Mouse (Mus musculus): ENCODE measurements around the gene Plpp6.

Plpp6 gene

DNA sequence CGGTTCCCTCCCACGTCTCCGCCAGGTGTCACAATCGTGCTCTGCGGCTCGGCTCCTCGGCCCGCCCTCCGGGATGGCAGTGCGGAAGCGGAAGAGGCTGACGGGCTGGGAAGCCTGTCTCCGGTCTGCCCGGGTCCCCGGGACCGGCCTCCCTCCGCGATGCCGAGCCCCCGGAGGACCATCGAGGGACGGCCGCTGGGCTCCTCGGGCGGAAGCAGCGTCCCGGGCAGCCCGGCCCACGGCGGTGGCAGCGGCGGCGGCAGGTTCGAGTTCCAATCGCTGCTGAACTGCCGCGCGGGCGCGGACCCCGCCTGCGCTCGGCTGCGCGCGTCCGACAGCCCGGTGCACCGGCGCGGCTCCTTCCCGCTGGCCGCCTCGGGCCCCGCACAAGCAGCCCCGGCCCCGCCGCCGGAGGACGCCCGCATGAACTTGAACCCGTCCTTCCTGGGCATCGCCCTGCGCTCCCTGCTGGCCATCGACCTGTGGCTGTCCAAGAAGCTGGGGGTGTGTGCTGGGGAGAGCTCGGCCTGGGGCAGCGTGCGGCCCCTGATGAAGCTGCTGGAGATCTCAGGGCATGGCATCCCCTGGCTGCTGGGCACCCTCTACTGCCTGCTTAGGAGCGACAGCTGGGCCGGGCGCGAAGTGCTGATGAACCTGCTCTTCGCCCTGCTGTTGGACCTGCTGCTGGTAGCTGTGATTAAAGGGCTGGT is at the start of gene Plpp6:
TSS of gene Plpp6 (plus strand) at position 112 of the 710 bp plus-strand sequence.
- peak; percentile 84 to 90 for DNase-seq

DNA sequence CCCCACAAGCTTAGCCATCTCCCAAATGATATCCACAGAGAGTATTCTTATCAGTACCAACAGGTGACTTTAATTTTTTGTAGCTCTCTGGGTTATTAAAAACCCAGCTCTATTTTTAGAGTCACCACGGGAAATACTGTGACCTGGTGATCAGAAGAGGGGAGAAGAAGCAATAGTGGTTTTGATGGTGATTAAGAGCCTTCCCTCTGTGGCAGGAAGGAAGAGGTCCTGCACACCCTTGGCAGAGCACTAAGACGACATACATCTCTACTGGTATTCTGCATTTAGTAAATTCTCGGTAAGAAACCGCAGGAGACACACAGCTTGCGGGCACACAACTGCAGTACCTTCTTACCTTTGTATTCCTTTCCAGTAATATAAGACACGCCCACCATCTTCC is 49.2 kb upstream of the Plpp6 start:
- DNase-seq, result no peak

DNA sequence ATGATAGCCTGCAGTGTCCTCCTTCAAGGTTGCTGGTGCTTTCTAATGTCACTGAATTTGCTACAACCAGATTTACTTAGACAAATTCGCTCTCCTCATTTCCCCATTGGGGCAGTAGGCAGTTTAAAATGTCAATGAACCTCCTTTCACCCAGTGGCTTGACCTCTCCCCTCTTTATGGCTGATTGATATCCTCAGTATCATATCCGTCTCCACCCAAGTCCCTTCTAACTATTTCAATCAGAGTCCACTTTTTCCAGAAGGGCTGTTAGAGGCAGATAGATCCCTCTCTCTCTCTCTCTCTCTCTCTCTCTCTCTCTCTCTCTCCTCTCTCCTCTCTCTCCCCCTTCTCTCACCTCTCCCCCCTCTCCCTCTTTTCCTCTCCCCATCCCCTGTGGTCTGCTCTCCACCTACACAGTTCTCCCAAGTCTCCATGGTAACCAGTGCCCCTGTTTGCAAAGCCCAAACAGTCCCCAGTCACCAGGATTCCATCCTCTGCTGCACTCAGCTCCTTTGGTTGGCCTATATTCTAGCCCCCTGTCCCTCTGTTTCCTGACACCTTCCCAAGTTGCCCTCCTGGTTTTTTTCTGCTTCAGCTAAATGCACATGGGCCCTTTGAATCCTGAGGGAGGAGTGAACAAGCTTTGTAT is 48.0 kb upstream of the Plpp6 start:
- DNase-seq, result no peak

DNA sequence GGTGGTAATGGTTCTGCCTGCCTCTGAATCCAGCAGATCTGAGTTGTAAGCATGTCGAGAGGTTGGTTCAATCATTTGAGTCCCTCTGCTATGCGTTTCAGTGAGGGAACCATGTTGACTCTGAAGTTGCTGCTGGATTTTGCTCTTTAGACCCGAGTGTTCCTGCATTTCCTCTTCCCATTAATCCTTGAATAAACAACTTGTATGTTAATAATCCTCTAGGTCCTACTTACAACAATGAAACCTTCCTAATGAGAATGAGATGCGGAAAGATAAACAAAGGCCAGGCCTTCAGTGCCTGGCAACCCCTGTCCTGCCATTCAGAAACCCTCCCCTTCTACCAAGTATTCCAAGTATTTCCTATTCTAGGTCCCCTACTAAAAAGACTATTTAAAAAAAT is 47.3 kb upstream of the Plpp6 start:
- no peak for DNase-seq

DNA sequence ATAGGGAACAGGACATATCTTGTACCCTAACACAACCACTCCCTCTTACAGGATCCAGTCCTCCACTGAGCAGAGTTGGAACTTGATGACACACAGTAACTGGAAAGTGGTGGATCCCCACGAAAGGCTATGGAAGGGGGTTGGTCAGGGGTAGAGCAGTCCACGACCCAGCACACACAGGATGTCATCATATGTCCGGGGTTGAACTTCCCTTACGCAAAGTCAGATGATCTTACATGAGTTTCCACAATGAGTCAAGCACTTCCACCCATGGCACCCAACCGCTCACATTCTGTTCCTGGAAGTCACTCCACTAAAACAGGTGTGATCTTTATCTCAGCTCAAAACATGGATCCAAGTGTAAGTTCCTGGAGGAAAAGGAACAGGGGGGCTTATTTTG is 45.9 kb upstream of the Plpp6 start:
- DNase-seq, result no peak

DNA sequence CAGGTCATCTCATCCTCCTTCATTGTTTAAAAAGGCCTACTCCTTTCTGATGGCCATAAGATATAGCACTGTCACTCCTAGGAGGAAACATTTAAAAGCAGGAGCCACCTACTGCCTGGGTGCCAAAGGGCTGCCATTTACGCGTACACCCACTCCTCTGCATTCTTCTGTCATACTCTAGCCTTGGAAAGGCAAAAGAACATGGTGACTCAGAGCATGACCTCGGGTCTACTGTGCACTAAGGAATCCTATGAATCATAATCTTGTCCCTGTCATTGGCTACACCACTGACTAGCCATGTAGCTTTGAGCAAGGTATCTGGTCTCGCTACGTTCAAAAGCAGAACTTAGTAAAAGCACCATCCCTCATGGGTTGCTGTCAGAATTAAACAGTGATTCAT is 37.4 kb upstream of the Plpp6 start:
- no peak for DNase-seq

DNA sequence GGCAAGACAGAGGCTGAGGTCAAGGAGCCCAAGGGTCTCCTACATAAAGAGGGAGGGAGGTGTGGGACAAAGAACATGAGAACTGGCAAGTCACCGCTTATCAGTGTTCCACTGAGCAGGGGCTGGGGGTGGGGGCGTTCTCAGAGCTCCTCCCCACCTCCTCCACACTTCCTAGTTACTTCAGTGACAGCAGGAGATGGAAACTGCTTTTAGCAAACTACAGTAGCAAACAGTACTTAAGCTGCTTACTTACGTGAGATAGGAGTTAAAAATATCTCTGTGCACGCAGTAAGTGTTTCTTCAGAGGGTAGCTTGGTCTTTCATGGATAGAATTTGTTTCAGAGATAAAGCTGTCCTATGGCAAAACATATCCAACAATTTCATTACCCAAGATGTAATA is 36.4 kb upstream of the Plpp6 start:
- no peak for DNase-seq

DNA sequence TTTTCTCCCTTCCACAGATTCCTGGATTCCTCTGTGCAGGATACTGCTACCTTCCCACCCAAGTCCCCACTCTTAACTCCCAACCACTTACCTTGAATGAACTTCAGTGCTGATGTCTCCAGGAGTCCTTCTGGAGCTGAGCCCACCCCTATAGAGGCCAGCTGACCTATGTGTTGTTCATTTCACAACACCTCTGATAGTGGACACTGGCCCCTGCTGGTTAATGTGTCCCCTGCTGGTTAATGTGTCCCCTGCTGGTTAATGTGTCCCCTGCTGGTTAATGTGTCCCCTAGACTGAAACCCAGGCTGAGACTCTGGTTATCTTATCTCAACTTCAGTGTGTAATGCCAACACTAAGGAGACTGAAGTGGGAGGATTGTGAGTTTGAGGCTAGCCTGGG is 34.7 kb upstream of the Plpp6 start:
- DNase-seq, result no peak

DNA sequence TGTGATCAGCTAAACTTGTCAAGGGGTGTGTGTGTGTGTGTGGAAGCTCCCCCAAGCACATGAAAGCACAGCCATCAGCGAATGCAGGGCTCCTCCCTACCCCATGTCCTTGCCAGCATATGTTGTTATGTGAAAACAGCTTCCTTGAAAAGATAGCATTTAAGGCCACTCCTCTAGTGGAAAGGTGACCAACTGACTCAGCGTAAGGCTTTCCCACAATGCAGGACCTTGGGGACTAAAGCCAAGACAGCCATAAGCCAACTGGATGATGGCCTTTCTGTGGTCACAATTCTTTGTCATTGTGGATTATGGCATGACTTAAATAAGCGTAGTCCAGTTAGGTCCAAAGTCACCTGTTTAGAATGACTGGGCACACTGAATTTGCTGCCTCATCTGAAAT is 28.9 kb upstream of the Plpp6 start:
- no peak for DNase-seq

DNA sequence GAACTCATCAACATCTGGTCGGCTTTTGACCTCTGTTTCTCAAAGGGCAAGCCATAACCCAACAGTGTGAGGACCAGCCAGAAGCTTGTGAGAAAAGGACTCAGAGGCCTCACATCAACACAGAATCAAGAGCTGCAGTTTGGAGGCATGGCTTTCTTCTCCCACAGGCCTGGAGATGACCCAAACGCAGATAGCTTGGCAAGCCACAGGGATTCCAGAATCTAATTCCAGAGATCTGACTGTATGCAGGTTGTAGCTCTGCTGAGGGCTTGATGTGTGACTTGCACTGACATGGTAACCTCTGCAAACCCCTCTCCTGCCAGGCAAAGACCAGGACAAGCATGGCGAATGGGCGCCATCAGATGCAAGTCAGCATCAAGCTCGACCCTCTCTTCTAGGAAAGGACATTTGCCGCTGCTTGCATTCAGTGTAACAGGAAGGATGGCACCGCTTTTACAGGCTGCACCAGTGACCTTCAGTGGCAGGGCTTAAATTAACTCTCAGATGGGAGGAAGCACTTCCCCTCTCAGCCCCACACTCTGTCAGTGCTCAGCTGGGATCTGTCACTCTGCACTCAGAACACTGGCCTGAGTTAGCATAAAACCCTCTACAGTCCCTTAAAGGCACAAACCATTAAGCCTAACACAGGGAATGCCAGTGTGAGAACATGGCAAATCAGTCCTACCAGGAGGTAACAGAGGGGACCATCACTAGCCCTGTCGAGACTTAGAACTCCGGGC is 23.4 kb upstream of the Plpp6 start:
- no peak for DNase-seq

DNA sequence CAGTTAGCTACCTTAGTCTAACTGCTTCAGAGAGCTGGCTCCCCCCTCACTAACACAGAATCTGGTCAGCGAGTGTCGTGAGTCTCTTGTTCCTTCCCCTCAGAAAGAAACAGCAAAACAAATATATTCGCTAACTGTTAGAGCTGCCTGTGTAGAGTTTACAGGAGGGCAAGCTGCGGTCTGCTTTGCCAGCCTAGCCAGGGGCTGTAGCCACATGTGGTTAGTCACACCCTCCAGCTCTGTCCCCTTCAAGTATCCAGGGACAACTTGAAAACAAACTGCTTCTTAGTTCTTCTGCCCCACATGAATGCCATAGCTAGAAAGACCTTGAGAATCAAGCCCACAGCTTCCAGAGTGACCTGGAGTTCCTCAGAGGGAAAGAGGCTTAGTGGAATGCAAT is 22.5 kb upstream of the Plpp6 start:
- DNase-seq, result no peak

DNA sequence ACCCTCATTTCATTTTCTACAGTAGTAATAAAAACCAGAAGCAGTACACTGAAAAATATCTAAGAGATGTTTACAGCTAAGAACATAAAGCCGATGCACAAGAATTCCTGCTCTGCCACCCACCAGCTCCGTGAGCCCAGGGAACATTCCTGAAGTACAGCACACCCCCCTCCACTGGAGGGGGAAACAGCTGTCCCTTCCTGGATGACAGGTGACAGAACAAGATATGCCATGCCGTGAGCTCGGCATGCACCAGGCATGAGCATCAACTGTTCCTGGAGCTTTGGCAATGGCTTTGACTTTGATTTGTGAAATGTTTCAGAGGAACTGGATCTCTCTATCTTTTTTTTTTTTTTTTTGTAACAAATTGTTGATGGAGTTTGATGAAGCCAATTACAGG is 17.0 kb upstream of the Plpp6 start:
- no peak for DNase-seq

DNA sequence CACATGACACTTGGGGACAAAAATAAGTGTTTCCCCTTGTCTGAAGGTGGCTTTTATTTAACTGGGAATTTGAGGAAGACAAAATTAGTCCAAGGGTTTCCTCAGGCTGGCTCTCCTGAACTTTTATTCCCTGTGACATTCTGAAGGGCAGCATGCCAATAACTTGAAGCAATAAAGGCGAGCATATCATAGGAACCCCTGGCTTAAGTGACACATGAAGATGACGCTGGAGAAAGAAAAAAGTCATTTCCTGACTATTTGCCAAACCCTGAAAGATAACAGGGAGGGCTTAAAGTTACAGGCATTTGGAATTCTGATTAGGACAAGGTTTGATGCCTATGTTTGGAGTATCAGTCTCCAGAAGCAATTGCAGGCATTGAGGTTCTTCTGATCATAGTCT is 16.4 kb upstream of the Plpp6 start:
- DNase-seq, result no peak

DNA sequence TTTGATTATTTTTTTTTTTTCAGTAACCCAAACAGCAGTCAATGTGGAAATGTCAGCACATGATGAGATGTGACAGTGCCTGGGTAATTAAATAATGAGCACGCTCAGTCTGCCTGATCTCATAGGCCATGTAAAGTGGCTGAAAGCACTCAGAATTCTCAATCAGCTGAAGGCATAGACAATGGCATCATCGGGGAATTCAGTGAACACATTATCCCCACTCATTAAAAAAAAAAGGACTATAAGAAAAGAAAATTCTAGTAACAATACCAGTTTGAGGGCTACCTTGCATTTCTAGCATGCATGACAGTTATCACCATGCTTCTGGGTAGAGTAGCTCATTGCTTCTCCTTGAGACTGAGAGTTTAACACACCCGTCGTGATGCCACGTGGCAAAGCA is 12.5 kb upstream of the Plpp6 start:
- no peak for DNase-seq

DNA sequence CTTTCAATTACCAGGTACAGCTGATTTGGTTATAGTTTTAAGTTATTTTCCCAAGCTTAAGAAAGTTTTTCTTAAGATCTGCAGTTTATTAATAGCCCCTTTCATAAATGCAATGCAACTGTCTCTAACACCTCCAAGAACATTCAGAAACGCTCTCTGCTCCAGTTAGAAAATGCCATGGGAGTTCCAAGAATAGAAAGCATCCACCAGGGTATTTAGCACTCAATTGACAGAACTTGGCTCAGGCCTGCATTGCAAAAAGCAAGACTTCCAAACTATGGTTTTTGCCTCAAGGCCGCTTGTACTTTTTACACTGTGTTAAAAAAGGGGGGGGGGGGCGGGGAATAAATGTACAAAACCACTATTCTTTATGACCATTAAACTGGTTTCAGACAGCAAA is 640 bp upstream of the Plpp6 start:
- no peak for DNase-seq

DNA sequence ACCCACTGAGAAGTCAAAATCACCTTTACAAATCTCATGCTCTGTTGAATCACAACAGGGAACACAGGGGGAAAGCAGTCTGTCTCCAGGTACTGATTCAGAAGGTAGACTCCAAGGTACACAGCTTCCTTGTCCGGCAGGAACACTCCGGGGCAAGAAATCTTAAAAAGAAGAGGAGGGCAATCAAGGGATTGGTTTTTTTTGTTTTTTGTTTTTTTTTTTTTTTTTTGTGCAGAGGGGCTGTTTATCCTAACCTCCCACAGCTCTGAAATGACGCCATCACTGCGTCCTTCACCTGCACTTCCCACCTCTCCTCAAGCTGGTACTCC is 276 bp upstream of the Plpp6 start:
- DNase-seq, result no peak

DNA sequence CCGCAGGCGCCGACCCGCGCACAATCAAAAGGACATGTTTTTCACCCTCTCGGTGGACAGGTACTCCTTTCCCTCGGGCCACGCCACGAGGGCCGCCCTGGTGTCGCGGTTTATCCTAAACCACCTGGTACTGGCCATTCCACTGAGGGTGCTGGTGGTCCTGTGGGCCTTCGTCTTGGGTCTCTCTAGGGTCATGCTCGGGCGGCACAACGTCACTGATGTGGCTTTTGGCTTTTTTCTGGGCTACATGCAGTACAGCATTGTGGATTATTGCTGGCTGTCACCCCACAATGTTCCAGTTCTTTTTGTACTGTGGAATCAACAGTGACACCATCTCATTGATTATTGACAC is 775 bp downstream of the Plpp6 start:
- DNase-seq, result no peak

DNA sequence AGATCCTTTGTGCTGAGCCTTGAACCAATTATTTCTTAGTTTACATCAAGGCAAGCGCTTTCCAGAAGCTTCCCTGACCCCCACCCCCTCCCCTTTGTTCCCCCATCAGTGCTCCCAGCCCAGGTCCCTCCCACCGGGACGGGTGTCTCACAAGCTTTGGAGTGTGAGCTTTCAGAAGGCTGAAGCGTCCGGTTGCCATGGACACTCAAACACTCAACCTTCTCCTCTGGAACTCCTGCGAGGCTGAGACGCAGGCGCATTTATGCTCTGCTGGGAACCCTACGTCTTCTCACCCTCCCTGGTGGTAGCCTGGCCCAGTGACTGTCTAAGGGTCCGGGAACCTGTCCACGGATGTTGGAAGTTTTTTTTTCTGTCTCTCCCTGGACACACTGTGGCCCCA is 3.9 kb downstream of the Plpp6 start, which contains the start of gene 4430402I18Rik:
TSS of gene 4430402I18Rik (minus strand) at position 149 of the 400 bp plus-strand sequence.
- no peak for DNase-seq

DNA sequence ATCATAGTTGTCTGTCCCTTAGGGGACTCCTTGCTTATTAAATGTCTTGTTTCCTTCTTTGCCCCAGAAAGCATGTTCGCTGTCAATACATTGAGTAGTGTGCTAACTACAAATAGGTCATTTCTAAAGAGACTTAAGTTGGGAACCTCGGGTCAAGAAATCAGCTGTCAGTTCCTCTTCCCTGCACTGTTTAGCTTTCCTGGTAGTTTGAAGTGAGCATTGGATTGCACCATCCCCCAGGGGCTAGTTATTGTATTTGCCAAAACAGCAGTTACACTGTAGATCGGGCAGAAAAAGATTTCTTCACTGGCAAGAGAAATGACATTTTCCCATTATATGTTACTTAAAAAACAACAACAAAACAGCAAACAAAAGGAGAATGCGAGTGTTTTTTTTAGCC is 4.4 kb downstream of the Plpp6 start:
- DNase-seq, result no peak

DNA sequence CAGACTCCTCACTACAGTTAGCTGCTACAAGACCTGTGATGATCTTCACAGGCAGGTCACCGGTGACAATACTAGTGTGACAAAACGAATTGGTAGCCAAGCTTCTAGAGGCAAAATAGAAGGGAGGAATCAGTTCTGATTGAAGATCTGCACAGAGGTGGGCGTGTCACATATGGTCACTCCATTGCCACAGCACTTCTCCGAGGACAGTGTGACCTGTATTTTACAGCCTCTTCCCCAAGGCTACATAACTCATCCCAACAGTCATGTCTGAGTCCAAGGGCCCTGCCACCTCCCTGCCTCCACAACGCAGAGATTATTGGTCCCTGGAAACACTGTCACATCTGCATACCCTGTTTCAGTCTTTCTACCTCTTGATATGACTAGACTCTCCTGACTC is 5.5 kb downstream of the Plpp6 start:
- DNase-seq, result no peak

DNA sequence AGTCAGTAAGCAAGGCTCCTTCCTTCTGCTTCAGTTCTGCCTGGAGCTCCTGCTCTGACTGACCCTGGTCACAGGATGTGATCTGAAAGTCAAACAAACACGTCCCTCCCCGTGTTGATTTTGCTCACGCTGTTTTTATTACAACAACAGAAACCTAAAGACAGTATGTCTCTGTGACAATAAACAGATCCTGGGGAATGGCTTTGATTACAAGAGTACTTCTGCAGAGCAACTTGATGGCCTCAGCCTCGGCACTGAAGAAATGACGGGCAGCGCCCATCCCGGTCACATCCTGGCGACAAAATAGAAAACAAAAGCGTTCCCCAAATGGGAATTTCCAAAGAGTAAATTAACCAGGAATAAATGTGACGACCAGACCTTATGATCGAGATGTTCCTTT is 6.5 kb downstream of the Plpp6 start:
- no peak for DNase-seq

DNA sequence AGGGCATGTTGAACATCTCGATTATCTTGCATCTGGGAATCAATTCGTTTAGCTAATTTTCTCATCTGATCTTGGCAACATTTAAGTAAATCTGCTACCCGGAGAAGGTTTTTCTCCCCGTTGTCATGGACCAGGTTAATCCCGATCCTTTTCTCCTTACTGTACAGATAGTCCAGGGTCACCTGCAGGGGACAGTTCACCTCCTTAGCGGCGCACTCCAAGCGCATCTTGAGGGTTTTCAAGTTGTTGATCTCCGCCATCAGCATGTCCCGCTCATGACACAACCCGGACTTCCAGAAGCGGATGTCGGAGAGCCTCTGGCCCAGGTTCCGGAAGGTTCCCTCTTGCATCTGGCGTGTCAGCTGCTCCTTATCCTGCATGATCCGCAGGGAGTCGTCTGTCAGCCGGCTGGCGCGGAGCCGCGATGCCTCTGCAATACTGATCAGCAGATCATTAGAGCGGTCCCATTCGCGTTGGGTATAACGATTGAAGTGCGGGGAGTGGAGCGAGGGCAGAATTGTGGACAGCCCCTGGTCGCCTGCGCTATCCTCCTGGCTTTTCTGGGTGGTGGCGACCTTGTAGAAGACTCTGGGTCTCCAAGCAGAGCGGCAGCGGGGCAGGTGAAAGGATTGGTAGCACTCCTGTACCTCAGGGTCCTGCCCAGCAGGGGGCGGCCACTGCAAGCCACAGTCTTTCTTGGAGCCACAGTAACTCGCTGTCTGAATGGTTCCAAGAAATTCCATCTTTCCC is 11.3 kb downstream of the Plpp6 start:
- peak; percentile 70 to 79 for DNase-seq

DNA sequence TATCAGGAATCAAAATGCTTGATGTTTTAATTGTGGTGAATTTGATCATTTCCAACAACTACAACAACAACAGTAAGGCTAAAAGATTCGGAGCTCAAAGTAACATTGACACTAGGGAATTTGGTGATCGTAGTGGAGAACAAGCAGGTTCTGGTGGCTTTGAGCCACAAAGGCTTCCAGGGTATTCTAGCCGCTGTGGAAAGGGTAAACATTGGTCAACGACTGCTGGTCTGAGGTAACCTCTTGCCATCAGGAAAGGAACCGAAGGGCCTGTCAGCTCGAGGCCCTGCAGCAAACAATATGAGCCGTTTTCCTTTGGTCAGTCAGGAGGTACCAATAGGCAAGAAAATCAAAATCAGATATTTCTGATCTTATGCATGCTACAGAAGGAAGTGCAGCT is 18.9 kb downstream of the Plpp6 start:
- DNase-seq, result no peak

DNA sequence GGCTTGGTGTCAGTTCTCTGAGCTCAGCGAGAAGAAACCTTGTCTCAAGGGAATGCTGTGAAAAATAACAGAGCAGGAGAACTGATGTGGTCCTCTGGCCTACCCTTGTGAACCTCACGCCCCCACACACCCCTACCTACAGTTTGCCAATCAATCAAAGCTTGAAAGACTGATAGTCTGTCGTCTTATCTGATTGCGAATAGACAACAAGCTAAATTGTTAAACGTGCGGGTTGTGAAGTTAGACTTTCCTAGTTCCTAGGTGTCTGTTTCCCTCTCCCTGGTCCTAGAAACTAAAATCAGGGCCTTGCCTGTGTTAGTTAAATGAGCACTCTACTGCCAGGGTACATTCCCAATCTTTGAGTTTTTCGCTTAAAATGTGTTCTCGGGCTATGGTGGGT is 25.8 kb downstream of the Plpp6 start:
- DNase-seq, result no peak

All from cerebellum, postnatal 36 days (tissue).